Mouse (Mus musculus): ENCODE measurements around the gene Chl1. TPM values are rescaled to one million over a fixed set of nuclear protein-coding genes. Genes with fewer than 3 reads are reported as not detected.

Gene Chl1
- 100 to 1,000 TPM; 131 to 177 (median 152) TPM for total RNA-seq (2022)

DNA sequence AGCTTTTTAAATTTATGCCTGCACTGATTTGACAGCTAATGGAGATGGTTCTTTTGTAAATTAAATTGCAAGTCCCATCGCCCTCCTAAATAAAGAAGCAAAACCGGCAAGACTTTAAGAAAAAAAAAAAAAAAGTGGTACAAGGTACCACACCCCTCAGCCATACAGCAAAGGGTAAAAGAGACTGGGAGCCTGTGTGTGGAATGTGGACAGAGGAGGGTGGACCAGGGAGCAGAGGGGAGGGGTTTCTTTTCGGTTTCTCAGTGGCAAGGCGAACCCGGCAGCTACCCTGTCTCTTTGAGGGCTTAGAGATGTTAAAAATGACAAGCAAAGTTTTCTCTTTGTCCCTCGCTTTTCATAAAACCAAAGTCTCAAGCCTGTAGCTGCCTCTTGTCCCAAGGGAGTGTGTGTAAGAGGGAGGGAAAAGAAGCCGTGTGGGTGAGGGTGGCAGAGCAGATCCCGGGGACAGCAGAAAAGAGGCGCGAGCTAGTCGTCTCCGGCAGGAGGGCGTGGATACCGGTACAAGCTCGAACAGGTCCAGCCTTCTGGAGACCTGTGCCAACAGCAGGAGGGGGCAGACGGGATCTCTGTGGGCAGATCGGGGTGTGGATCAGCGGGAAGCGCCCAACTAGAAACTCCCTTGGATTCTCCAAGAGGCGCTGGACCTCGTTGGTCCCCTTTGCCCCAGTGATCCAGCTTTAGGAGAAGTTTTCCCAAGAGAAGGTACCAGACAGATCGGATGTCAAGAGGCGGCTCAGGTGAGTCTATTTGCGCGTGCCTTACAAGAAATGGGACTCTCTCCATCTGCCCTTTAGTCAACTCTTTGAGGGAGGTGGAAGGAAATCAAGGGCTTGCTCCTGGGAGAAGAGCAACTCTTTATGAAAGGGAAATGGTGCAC is at the start of gene Chl1:
Gene Chl1 (plus strand): TSS at position 195 of the 898 bp plus-strand sequence.
- no peak for DNase-seq (ENCODE audit: low spot score in 2 of 2)

DNA sequence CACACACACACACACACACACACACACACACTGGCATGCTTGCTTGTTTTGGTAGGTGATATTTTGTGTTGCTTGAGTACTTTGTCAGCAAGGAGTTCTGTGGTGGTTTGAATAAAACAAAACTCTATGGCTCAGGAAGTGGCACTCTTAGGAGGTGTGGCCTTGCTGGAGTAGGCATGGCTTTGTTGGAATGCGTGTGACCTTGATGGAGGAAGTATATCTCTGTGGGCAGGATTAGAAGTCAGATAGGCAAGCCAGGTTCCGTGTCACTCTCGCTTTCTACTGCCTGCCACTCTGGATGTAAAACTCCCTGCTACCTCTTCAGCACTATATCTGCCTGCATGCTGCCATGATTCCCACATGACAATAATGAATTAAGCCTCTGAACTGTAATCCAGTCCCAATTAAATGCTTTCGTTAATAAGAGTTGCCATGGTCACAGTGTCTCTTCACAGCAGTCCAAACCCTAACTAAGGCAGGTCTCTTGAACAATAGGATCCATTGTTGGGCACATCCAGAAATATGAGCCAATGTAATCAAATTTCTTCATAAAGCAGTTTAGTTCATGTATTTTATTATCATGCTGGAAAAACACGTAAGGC is 44.8 kb upstream of the Chl1 start:
- DNase-seq (ENCODE audit: low spot score in 2 of 2) = no peak

DNA sequence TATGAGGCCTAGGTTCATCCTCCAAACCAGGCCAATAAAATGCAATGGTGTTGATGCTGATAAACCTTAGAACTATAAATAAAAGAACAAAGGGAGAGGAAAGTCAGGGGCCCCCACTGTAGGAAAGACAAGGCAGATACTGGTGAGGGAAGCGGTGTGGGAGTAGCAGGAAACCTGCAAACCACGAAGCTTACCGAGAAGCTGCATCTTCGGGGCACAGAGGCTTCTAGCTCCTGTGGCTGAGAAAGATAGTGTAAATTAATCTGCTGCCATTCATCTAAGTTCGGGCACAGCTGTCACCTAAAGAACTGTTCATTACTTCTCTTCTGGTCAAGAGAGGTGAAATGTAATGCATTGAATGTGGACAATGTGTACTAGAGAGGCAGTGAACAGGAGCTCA is 37.1 kb upstream of the Chl1 start:
- no peak for DNase-seq (ENCODE audit: low spot score in 2 of 2)

DNA sequence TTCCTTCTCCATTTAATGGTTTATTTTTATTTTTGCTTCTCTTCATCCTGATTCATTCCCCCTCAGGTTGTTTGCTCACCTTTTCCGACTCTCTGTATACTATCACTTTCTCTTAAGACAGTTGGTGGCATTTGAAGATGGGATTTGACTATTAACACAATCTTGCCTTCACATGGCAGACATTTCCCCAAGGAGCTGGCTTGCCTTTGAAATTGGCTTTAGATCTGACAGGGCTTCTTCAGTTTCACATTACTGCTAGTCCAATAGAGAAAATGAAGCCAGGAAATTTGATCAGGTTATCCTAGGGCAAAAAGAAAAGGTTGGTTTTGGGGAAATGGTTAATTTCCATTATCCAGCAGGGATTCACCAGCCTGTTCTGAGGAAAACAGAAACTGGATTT is 23.2 kb upstream of the Chl1 start:
- DNase-seq (ENCODE audit: low spot score in 2 of 2) = no peak

DNA sequence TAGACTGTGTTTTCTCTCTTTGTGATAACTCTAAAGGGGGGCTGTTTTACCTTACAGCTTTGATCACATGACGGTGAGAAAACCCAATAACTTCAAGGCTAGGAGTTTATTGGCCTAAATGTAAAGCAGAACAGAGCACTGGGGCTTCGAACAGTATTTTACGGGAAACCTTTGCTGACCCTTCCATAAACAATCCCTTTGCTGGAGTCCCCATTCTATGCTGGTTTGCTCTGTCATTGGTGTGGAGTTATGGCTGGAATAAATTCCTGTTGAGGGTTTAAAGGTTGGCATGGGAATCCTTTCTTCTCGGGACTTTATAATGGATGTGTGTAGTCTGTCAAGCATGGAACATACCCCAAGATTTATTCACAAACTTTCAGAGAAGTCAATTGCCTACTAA is 12.0 kb upstream of the Chl1 start:
- no peak for DNase-seq (ENCODE audit: low spot score in 2 of 2)

DNA sequence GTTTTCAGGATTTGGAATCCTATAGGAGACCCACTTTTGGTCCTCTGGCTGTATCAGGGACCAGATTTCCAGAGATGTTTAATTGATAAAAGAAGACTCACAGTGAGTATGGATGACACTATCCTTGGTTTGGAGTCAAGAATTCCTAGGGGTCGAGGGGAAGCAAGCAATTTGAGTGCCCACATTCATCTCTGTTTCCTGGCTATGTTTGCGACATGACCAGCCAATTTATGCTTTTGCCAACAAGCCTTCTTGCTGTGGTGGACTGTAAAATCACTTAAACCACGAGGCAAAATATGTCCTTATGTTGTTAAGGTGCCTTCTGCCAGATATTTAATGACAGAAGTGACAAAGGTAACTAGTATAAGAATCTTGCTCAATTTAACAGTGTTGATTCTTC is 6.3 kb upstream of the Chl1 start:
- DNase-seq (ENCODE audit: low spot score in 2 of 2) = no peak

DNA sequence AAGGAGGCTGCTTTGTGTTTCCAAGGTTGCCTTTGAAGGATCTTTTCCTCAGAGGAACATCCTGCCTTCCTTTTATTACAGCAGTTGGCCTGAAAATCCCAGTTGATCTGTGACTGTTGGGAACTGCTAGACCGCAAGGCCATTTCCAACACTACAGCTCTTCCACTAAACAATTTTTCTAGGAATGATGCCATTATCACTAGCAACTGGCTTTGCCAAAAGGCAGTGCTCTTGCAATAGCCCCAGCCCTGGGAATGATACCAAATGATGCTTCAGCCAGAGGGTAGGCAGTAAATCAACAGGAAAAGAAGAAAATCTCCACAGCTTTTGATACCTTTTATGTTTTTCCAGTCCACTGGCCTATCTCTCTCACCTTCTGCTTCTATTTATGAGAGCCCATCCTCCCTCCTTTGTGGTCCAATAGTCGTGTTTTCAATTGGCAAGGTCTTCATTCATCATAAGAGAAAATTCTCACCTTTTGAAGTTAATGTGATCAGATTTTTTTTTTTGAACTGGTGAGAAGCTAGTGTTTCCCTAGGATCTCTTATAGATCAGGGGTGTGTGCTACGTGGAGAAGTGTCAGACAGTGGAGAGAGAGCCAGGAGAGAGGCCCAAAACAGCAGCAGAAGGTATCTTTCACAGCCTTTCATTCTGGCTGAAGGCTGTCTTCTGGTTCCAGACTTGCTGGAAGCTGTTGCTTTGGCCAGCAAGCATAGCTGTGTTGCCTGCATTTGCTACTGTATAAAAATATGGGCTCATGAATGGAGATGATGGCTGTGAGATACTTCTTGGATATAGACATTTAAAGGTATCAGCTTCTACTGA is 2.4 kb upstream of the Chl1 start:
- no peak for DNase-seq (ENCODE audit: low spot score in 2 of 2)

DNA sequence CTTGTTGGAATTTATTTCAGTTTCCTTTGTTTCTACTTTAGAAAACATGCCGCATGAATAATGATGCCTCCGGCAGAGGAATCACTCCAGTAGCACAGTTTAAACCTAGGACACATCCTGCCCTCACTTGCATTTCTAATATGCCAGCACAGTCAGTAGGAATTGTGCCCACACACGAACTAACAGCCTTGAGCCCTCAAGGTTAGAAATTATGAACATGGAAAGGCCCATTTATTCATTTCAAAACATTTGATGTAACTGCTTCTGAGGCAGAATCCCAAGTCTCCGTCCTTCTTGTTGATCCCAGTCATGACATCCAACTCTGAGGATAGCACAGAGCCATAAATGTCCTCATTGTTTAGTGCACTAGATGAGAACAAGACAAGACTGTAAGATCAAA is 790 bp upstream of the Chl1 start:
- DNase-seq (ENCODE audit: low spot score in 2 of 2) = no peak

DNA sequence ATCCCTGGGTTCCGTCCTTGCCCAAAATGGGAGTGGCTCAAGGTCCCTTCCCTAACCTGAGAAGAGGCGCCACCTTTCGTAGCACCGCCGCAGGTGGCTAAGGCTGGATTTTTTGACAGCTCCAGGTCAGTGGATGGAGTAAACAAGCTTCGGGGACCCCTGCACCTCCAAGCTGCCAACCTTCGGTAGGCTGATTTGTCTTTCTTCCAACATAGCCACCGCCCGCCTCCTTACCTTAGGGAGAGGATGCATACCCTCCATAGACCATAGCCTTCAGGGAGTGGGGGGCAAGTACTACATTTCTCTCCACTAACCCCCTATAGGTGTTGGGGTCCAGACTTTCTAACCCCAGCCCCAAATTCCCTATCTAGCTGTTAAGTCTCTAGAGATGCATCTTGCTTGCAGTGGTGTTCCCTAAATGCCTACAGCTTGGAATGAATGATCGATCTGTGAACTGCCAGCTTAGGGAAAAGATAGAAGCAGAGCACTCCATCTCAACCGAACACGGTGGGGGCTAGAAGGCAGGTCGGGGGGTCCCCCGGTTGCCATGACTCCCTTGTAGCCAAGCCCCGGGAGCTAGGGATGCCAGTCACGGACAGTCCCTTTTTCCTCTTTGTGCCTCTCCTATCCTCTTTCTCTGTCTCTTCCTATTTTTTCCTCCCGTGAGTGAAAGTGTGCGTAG is 1.0 kb downstream of the Chl1 start:
- DNase-seq (ENCODE audit: low spot score in 2 of 2) = no peak

DNA sequence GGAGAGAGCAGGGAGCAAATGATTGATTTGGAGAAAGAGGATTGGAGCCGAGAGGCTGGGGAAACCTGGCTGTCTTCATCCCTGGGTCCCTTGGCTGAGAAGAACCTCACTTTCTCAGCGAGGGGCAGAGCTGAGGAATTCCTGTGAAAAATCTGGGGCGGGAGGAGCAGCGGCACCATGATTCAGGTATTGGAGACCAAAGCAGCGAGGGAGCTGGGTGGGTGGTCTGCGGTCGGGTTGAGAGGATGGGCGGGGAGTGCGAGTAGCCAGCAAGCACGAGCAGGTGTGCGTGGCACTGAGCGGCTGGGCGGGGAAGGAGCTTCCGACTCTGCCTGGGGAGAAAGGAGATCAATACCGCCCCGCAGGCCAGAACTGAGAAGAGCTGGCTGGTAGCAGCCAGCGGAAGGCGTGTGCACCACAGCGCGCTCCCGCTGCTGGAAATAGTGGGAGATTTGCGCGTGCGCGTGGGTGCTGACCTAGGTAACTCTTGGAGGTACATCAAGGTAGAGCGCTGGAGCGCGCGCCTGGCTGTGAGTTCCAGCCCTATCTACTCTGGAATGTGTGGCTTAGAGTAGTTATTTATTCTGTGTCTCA is 1.7 kb downstream of the Chl1 start:
- peak; percentile 71 to 76 for DNase-seq (ENCODE audit: low spot score in 2 of 2)

DNA sequence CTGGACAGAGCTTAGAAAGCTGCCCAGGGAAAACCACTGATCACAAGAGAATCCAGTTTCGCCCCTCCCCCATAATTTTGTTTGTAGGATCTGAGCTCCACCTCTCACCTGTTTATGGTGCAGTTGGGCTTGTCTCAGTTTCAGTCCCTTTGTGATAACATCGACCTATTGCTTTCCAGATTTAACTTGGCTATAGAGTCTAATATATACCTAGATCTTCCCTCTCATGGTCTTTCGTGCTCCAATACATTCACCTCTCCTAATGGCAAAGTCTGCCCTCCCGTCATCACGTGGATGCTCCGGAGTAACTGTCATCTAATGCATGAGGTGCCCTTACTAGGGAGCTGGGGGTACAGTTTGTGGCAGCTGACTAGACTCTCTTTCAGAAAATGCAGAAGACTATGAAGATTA is 2.5 kb downstream of the Chl1 start:
- DNase-seq (ENCODE audit: low spot score in 2 of 2) = no peak

DNA sequence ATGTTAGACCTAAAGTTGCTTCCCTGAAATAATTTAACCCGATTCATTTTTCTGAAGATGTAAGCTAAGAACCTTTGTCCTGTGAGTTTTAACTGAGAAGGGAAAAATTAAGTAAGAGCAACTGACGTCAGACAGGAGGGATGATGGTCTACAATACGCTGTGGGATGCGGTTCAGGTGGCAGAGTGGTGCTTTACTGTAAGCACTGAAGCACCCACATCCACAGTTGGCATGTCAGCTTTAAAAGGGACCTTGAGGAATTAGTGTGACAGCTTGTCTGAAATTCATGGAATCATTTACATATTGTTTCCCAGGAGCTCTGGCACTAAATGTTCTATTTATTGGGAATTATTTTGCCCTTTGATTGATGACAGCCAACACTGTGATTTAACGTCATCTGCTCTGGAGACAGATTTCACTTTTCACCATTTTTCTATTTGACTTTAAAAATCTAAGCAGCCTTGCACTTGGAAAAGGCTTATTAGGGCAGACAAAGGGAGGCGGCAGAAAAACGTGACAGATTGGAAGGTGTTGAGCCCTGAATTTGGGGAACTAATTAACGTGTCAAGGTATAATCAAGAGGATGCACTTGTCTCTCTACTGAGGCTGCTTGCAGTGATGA is 3.3 kb downstream of the Chl1 start:
- DNase-seq (ENCODE audit: low spot score in 2 of 2) = no peak

DNA sequence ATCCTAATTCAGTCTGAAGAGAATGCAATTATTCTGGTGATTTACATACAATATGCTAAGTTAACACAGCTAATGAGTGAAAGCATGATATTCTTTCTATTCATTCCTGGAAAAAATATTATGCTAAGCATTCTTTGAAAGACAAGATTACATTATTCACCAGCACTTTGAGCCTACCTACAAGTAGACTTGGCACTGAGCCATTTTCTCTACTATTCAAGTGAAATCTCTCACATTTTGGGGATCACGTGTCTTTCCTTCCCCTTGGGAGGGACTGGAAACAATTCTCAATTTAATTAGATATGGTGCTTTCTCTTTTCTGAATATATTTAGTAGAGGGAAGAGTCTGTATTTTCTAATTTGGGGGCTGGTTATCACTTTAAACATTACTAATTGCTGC is 4.0 kb downstream of the Chl1 start:
- no peak for DNase-seq (ENCODE audit: low spot score in 2 of 2)

DNA sequence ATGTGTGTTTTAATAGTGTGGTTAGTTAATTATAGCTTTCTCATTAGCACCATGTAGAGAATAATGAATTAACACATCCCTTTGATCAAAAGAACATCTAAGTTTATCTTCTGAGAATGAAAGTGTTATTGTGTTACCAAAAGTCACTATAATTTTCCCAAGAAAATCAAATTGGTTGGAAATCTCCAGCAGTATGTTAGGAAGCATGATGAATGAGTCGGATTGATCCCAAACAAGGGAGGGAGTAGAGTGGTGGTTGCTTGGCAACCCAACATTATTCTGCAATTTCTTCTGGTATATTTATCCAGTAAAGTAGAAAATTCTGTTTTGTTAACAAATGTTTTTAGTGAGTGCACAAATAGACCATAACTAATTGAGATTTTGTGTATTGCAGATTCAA is 4.4 kb downstream of the Chl1 start:
- DNase-seq (ENCODE audit: low spot score in 2 of 2) = no peak

DNA sequence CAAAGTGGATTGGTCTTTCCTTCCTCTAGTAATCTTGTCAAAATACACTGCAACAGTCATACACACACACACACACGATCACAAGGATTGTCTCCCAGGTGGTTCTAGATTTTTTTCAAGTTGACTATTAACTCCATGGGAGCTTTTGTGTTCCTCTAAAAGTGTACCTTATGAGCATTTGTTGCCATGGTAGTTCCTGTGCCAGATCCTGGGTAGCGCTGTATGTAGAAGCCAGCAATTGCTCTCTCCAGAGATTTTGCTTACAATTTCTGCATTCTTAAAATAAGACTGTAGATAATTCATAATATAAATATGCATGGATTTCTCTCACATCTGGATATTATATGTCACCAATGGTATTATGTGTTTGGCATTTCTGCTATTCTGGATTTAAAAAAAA is 9.2 kb downstream of the Chl1 start:
- no peak for DNase-seq (ENCODE audit: low spot score in 2 of 2)

DNA sequence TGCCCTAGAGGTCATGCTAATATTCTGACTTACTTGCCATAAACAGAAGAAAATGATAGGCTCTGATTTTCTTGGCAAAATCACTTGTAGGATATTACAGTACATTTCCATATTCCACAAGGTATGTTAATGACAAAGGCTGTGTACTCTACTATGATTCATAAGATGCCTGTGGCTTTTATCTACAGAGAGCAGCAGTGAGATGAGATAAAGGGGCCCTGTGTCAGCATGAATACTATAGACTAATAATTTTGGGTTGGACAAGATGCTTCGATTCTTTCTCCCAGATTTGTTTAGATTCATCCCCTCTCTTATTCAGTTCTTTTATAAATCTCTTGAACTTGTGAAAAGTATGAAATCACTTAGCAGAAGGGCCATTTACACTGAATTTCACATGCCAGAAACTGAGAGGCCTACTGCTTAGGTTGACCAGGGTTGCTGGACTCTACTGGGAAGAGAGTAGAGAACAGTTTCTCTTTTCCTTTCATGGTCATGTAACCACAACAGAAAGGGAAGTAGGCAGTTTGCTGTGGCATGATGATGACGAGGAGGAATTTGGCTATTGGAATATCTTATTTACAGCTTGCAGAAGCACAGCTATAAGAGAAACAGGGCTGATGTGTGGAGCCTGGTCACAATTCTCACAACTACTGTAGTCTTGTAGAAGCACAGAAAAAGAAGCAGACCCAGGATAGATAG is 15.1 kb downstream of the Chl1 start:
- DNase-seq (ENCODE audit: low spot score in 2 of 2) = no peak

DNA sequence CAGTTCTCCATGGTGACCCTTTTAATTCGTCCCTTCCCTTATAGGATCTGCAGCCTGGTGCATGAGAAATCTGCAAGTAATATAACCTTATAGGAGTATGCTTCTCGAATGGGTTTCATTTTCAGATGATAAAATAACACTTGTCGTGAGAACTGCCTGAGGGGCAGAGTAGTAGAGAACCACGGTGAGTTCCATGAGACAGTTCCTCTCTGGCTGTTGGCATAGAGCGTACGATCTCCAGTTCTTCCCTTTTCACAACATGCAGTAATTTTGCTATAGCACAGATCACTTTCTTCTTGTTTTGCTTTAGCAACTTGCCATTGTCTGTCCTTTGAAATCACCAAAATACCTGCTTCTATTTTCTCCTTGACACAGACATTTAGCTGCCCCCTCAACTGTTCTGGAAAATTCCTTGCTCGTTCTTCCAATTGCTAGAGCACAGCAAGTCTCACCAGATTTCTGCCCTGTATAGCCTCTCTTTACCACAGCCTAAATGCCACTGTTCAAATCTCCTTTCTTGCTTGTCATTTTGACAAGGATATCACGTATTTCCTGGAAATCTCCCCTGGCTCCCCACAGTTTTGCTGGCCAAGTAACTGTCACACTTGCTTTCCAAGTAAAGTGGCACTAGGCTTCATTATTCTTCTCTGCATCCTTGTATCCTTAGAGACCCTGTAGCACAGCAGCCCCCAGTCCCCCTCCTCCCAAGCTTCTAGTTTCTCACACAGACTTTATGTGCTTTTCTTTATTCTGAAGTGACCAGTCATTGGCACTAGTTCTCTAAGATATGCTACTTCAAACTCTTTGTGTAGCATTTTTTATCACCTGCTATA is 16.8 kb downstream of the Chl1 start:
- DNase-seq (ENCODE audit: low spot score in 2 of 2) = no peak

DNA sequence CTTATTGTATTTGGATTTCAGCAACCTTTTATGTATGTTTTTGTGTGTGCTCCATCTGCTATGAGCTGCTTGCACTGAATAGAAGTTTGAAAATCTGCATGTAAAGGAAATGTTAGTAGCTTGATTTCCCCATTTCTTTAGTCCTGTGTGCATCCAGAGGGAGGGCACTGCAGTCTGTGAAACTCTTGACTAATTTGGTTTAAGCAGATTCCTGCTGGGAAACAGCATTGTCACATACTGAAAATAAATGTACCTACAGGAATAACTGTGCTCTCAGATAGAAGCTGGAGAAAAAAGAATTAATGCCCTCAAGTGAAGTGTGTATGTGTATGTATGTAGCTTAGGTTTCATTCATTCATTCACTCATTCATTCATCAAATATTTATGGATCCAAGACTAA is 22.7 kb downstream of the Chl1 start:
- no peak for DNase-seq (ENCODE audit: low spot score in 2 of 2)

DNA sequence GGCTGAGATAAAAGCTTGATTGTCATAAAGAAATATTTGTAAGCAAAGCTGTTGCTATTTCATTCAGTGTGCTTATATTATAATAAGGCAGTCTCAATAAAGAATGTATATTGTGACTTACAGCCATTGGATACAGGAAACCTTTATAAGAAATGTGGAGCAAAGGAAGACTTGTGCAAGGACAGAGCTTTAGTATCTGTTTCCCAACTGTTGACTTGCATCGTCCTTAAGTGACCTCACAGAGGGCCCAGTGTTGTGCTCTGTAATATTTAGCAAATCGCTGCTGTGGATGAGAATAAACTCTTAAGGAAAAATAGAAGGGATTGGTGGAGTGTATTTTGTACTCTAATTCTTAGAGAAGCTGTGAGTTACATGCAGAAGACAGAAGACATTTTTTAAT is 23.6 kb downstream of the Chl1 start:
- DNase-seq (ENCODE audit: low spot score in 2 of 2) = no peak
